Mouse (Mus musculus): ENCODE measurements around the gene Trpc2.
"Not testable (repeated sequence)": the region's sequence is repeated elsewhere in the genome, so short reads cannot be mapped to it uniquely, and the experiment has no call there.

Gene Trpc2

GRCm38 (mm10) chr7:102082816-102083215 is at the start of gene Trpc2:
Trpc2 (plus strand) TSS chr7:102083116.
- in situ Hi-C loops (cut with MboI; ENCODE audit: low sequenced_read_pairs), result loop anchor here (25.0 kb wide), 1 partner anchor 421 kb away; the partner anchor contains the start of gene Clpb

GRCm38 (mm10) chr7:102034904-102035303 is 48.0 kb upstream of the Trpc2 start:
- in situ Hi-C loops (cut with MboI; ENCODE audit: low sequenced_read_pairs), result no loop called here

- in situ Hi-C loops (cut with MboI; ENCODE audit: low sequenced_read_pairs), result no loop called here
These were observed 47.4 kb upstream of the Trpc2 start for GRCm38 (mm10) chr7:102035534-102035933.

GRCm38 (mm10) chr7:102037318-102037717 is 45.6 kb upstream of the Trpc2 start:
- in situ Hi-C loops (cut with MboI; ENCODE audit: low sequenced_read_pairs), result no loop called here

GRCm38 (mm10) chr7:102042314-102042713 is 40.6 kb upstream of the Trpc2 start:
- in situ Hi-C loops (cut with MboI; ENCODE audit: low sequenced_read_pairs), result no loop called here

GRCm38 (mm10) chr7:102048524-102048923 is 34.4 kb upstream of the Trpc2 start:
- in situ Hi-C loops (cut with MboI; ENCODE audit: low sequenced_read_pairs), result not testable (repeated sequence)

GRCm38 (mm10) chr7:102061353-102061752 is 21.6 kb upstream of the Trpc2 start:
- in situ Hi-C loops (cut with MboI; ENCODE audit: low sequenced_read_pairs), result no loop called here

- in situ Hi-C loops (cut with MboI; ENCODE audit: low sequenced_read_pairs), result no loop called here
These were observed 20.7 kb upstream of the Trpc2 start for GRCm38 (mm10) chr7:102062203-102062602.

- in situ Hi-C loops (cut with MboI; ENCODE audit: low sequenced_read_pairs), result no loop called here
These were observed 19.0 kb upstream of the Trpc2 start for GRCm38 (mm10) chr7:102063891-102064290.

- in situ Hi-C loops (cut with MboI; ENCODE audit: low sequenced_read_pairs), result no loop called here
These were observed 18.3 kb upstream of the Trpc2 start for GRCm38 (mm10) chr7:102064655-102065045.

GRCm38 (mm10) chr7:102065046-102065891 is 17.6 kb upstream of the Trpc2 start, which contains the start of the genes Rnf121, Xndc1 and Xntrpc:
Rnf121 (minus strand) TSS chr7:102065469.
Xndc1 (plus strand) TSS chr7:102065511.
Xntrpc (plus strand) TSS chr7:102065713.
- in situ Hi-C loops (cut with MboI; ENCODE audit: low sequenced_read_pairs), result no loop called here

GRCm38 (mm10) chr7:102066363-102066762 is 16.6 kb upstream of the Trpc2 start:
- in situ Hi-C loops (cut with MboI; ENCODE audit: low sequenced_read_pairs), result no loop called here

- in situ Hi-C loops (cut with MboI; ENCODE audit: low sequenced_read_pairs), result loop anchor here (25.0 kb wide), 1 partner anchor 415 kb away; the partner anchor contains the start of gene Clpb
These were observed 6.1 kb upstream of the Trpc2 start for GRCm38 (mm10) chr7:102076714-102077296.

- in situ Hi-C loops (cut with MboI; ENCODE audit: low sequenced_read_pairs), result loop anchor here (25.0 kb wide), 1 partner anchor 416 kb away; the partner anchor contains the start of gene Clpb
These were observed 4.4 kb upstream of the Trpc2 start for GRCm38 (mm10) chr7:102078517-102078916.

GRCm38 (mm10) chr7:102080311-102080710 is 2.6 kb upstream of the Trpc2 start:
- in situ Hi-C loops (cut with MboI; ENCODE audit: low sequenced_read_pairs), result loop anchor here (25.0 kb wide), 1 partner anchor 418 kb away; the partner anchor contains the start of gene Clpb

- in situ Hi-C loops (cut with MboI; ENCODE audit: low sequenced_read_pairs), result loop anchor here (25.0 kb wide), 1 partner anchor 419 kb away; the partner anchor contains the start of gene Clpb
These were observed 1.1 kb upstream of the Trpc2 start for GRCm38 (mm10) chr7:102081784-102082183.

- in situ Hi-C loops (cut with MboI; ENCODE audit: low sequenced_read_pairs), result loop anchor here (25.0 kb wide), 1 partner anchor 422 kb away; the partner anchor contains the start of gene Clpb
These were observed 1.3 kb downstream of the Trpc2 start for GRCm38 (mm10) chr7:102084041-102084696.

- in situ Hi-C loops (cut with MboI; ENCODE audit: low sequenced_read_pairs), result loop anchor here (25.0 kb wide), 1 partner anchor 425 kb away; the partner anchor contains the start of gene Clpb
These were observed 4.4 kb downstream of the Trpc2 start for GRCm38 (mm10) chr7:102087336-102087735.

GRCm38 (mm10) chr7:102099760-102100661 is 17.1 kb downstream of the Trpc2 start:
- in situ Hi-C loops (cut with MboI; ENCODE audit: low sequenced_read_pairs), result loop anchor here (25.0 kb wide), 1 partner anchor 438 kb away; the partner anchor contains the start of gene Clpb

- in situ Hi-C loops (cut with MboI; ENCODE audit: low sequenced_read_pairs), result no loop called here
These were observed 18.0 kb downstream of the Trpc2 start for GRCm38 (mm10) chr7:102100868-102101267.

All from CH12F3 (cell line).